Mouse (Mus musculus) ES-E14 (cell line): Measurements from ENCODE around the gene Dse. TPM values are rescaled to one million over a fixed set of nuclear protein-coding genes. Genes with fewer than 3 reads are reported as not detected.

Experiments
- DNase-seq: peaks from one replicate; pipeline ENCODE4 v3.0.0-alpha.2; 2013; ENCODE audit warnings: low read depth, low spot score
- H3K27ac ChIP-seq: 2 replicates; pipeline ENCODE4 v1.5.1; 2012; ENCODE audit warnings: low read depth, mild to moderate bottlenecking, low read length, moderate library complexity, mixed read lengths; ENCODE audit not compliant: poor library complexity, insufficient read depth, severe bottlenecking
- H3K36me3 ChIP-seq: 2 replicates; pipeline ENCODE4 v1.6.1; 2012; ENCODE audit warnings: mild to moderate bottlenecking, low read length, moderate library complexity, mixed read lengths; ENCODE audit not compliant: control insufficient read depth, poor library complexity, insufficient read depth, severe bottlenecking
- H3K4me1 ChIP-seq, 2 experiments: fragments of 150-350 bp in 1 of 2; sonication (generic) in 1 of 2; 2 replicates each; pipeline ENCODE4 v1.6.1; 2012; ENCODE audit warnings: low read length in 2 of 2, mild to moderate bottlenecking in 1 of 2, mixed read lengths in 1 of 2; ENCODE audit not compliant: control insufficient read depth in 2 of 2, insufficient read depth in 2 of 2, poor library complexity in 1 of 2
- H3K4me3 ChIP-seq, 2 experiments: fragments of 150-350 bp in 1 of 2; sonication (generic) in 1 of 2; 2 replicates each; pipeline ENCODE4 v1.5.1; 2012; ENCODE audit warnings: low read length in 2 of 2, low read depth in 1 of 2, mild to moderate bottlenecking in 1 of 2, mixed read lengths in 1 of 2; ENCODE audit not compliant: insufficient read depth in 1 of 2, poor library complexity in 1 of 2, severe bottlenecking in 1 of 2
- H3K9ac ChIP-seq: 2 replicates; pipeline ENCODE4 v1.6.1; 2012; ENCODE audit warnings: low read depth, mild to moderate bottlenecking, low read length, mixed read lengths; ENCODE audit not compliant: poor library complexity, insufficient read depth, severe bottlenecking
- H3K9me3 ChIP-seq: fragments of 150-350 bp; sonication (generic); 2 replicates; pipeline ENCODE4 v1.6.1; 2012; ENCODE audit warnings: low read depth, mild to moderate bottlenecking, low read length; ENCODE audit not compliant: control insufficient read depth, insufficient read depth
- CHD2 ChIP-seq: IDR thresholded peaks from 2 replicates; pipeline ENCODE4 v1.6.1; 2014; ENCODE audit warnings: mild to moderate bottlenecking, low read depth, low read length, inconsistent platforms
- HCFC1 ChIP-seq: IDR thresholded peaks from 2 replicates; pipeline ENCODE4 v1.6.1; 2012; ENCODE audit warnings: low read length, inconsistent platforms, borderline replicate concordance; ENCODE audit not compliant: insufficient read depth
- MAFK ChIP-seq: IDR thresholded peaks from 2 replicates; pipeline ENCODE4 v1.6.1; 2014; ENCODE audit warnings: mild to moderate bottlenecking, low read depth, low read length, inconsistent platforms; ENCODE audit not compliant: insufficient read depth
- ZC3H11A ChIP-seq: IDR thresholded peaks from 2 replicates; pipeline ENCODE4 v1.6.1; 2012; ENCODE audit warnings: low read depth, mild to moderate bottlenecking, inconsistent platforms, low read length, borderline replicate concordance
- ZNF384 ChIP-seq: IDR thresholded peaks from 2 replicates; pipeline ENCODE4 v1.6.1; 2012; ENCODE audit warnings: low read depth, low read length, inconsistent platforms
- in situ Hi-C, 2 experiments: fragments of 600-800 bp; cut with MboI; formaldehyde crosslinking; loops; one replicate each; pipeline ENCODE4 v1.15.1; 2025; ENCODE audit warnings: low sequenced_read_pairs in 2 of 2, inconsistent platforms in 1 of 2; ENCODE audit not compliant: unreplicated experiment in 2 of 2
- total RNA-seq: library from RNA; depleted of rRNA; stranded (reverse); fragments of 300-350 nt; gene quantifications from 2 replicates; pipeline ENCODE4 v1.2.3, GENCODE M21; 2012

Dse gene
- total RNA-seq, 1 experiment: 118 TPM

DNA sequence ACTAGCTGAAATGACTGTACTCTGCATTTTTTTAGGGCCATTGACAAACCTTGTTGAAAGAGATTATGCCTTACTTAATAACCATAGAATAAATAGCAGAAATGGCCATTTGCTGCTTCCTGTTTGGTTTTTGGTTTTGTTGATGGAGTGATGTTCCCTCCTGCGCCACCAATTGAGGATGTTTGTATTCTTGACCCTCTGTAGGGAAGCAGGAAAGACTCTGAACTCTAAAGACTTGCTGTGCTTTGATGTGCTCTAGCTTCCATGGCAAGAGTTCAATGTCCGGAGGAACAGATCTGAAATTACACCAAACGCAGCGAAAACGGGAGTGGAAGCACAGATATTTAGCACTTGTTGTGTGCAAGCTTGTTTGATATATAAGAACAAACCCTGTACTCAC lies 37.2 kb upstream of the Dse start:
- in situ Hi-C loops: no loop called here
- H3K9me3 ChIP-seq: no peaks in the 10 kb centered on the region
- no peak for DNase-seq

DNA sequence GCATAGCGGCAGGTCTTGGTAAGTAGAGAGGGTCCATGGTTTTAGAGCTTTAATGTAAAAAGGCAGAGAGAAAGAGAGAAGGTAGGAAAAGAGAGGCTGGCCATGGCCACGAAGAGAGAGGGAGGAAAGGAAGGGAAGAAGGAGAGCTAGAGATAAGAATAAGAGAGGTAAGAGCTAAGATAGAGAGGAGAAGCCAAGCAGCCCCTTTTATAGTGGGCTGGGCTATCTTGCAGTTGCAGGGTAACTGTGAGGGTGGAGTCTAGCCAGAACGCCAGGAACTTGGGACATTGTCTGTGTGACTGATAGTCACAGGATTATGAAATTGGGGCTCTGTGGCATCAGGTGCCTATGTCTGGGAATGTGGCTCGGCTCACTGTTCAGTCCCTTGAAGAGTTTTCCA lies 31.0 kb upstream of the Dse start:
- H3K9ac ChIP-seq: peak overlapping the region; percentile 73; the same call in 1 of the 2 replicates
- H3K4me1 ChIP-seq: peaks cover 16% of the 10 kb centered on the region in 2 experiments
- no peak overlapping the region for H3K27ac ChIP-seq
- in situ Hi-C loops: no loop called here
- DNase-seq: no peak
- TF ChIP-seq CHD2 (no peak), ZNF384 (no peak), HCFC1 (no peak), MAFK (no peak), ZC3H11A (no peak)
- no peaks in the 10 kb centered on the region for H3K9me3 ChIP-seq
- H3K36me3 ChIP-seq: no peaks in the 10 kb centered on the region
- peak overlapping the region; percentile 4 to 34; a peak in 3 of 4 replicates for H3K4me3 ChIP-seq

More for the DNA sequence above, 37.2 kb upstream of the Dse start:
- TF ChIP-seq ZNF384 (no peak), CHD2 (no peak), ZC3H11A (no peak), MAFK (no peak), HCFC1 (no peak)
- Histone ChIP-seq H3K4me3 (no peak overlapping the region), H3K4me1 (peaks cover 4 to 9% of the 10 kb centered on the region in 2 experiments; a peak in 3 of 4 replicates), H3K27ac (no peak overlapping the region), H3K9ac (no peak overlapping the region), H3K36me3 (no peaks in the 10 kb centered on the region)

- DNase-seq: no peak
Observed at GRCm38 (mm10) chr10:34236569-34236968, 29.1 kb upstream of the Dse start.

DNA sequence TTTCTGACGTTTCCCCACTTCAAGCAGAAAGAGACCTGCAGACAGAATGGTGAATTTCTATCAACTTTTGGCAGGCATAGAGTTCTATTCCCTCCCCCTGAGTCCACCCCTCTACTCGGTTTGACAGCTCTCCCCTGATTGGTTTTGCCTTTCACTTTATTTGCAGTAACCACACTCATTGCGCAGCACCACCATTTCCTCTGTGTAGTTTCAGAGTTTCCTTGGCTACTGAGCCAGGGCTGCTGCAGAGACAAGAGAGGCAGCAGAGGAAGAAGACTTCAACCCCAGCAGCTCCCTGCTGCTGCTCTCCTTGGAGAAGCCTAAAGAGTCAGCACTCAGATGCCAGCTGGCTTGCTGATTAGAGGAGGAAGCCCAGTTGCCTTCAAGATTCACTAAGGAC lies 27.9 kb upstream of the Dse start:
- H3K9ac ChIP-seq: peak overlapping the region; percentile 27; the same call in 1 of the 2 replicates
- peak overlapping the region; percentile 74 for H3K27ac ChIP-seq
- no peak for DNase-seq
- TF ChIP-seq ZNF384 (no peak), CHD2 (no peak), MAFK (no peak), HCFC1 (no peak), ZC3H11A (no peak)
- H3K36me3 ChIP-seq: no peaks in the 10 kb centered on the region
- H3K9me3 ChIP-seq: no peaks in the 10 kb centered on the region
- H3K4me1 ChIP-seq: peaks cover 16 to 18% of the 10 kb centered on the region in 2 experiments
- in situ Hi-C loops: no loop called here
- no peak overlapping the region for H3K4me3 ChIP-seq

More at GRCm38 (mm10) chr10:34236569-34236968, 29.1 kb upstream of the Dse start:
- TF ChIP-seq MAFK: peak; percentile 52; the same call in 1 of the 2 replicates
- no peak for TF ChIP-seq ZC3H11A
- TF ChIP-seq ZNF384: no peak
- no peak overlapping the region for H3K27ac ChIP-seq
- H3K9me3 ChIP-seq: no peaks in the 10 kb centered on the region
- in situ Hi-C loops: no loop called here
- no peaks in the 10 kb centered on the region for H3K36me3 ChIP-seq
- no peak overlapping the region for H3K9ac ChIP-seq
- H3K4me3 ChIP-seq: no peak overlapping the region
- peaks cover 15 to 16% of the 10 kb centered on the region in 2 experiments for H3K4me1 ChIP-seq
